Mouse (Mus musculus): ENCODE results near the gene Sirt6. TPM values are rescaled to one million over a fixed set of nuclear protein-coding genes. Genes with fewer than 3 reads are reported as not detected.

Gene Sirt6
- polyA plus RNA-seq, 1 experiment from 2014 or later: 34.1 TPM

DNA sequence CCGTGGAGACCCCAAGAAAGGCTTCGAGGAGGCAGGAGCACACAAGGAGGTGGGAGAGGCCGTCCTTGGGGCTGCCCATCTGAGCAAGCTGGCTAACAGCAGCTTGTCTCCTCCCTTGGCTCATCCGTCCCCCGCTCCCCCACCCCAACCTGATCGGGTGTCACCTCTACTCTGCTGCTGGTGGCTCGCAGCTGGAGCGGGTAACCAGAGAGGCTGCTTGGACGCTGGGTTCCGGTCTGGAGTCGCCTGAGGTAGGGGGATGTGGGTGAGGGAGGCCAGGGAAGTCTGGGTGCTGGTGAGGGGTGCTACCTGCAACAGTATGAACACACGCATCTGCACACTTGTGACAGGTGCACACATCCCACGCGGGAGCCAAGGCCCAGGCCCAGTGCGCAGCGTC, 793 bp upstream of the Sirt6 start, which contains the start of gene Ankrd24:
Ankrd24 (plus strand) TSS at position 151 of the 400 bp plus-strand sequence.
- Histone ChIP-seq H3K4me1 (replicated peaks; ENCODE audit: control insufficient read depth, insufficient read depth, low read length) (peaks cover 12% of the 10 kb centered on the region; the same call in 1 of the 2 replicates), H3K4me2 (ENCODE audit: low read length) (peak within 1 kb of the TSS; percentile 70), H3K36me3 (ENCODE audit: control insufficient read depth, insufficient read depth, low read length) (peaks cover 23% of the 10 kb centered on the region), H3K9ac (ENCODE audit: low read length) (peak within 1 kb of the TSS; percentile 74), H3K9me3 (ENCODE audit: control insufficient read depth, low read length) (no peaks in the 10 kb centered on the region), H3K4me3 (ENCODE audit: low read depth, low read length) (peak within 1 kb of the TSS; percentile 73), H3K27me3 (replicated peaks; ENCODE audit: control insufficient read depth, insufficient read depth, low read length) (no peaks in the 10 kb centered on the region), H3K27ac (ENCODE audit: low read depth) (peak within 1 kb of the TSS; percentile 86)
- no peak for ATAC-seq (replicated peaks; ENCODE audit: low FRiP score, low TSS enrichment, low read depth)
- 79% methylated on average over 16 of the region's 16 CpGs for WGBS
- DNase-seq (ENCODE audit: low spot score): no peak

DNA sequence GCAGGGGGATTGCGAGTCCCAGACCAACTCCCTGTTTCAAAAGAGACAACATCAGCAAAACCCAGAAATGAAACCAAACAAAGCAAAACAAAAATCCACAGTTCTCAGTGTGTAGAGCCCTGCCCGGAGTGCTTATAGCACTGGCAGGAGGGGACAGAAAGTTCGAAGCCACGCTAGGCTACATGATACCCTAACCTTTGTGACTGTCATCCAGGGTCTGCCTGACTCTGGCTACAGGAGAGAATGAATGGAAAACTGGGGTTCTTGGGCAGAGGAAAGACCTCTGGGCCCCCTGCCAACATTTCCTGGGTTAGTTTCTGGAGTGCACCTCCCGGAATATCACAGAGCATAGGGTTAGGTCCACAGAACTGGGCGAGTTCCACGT, 231 bp upstream of the Sirt6 start:
- Histone ChIP-seq H3K9ac (ENCODE audit: low read length) (peak overlapping the region; percentile 74), H3K4me3 (ENCODE audit: low read depth, low read length) (peak overlapping the region; percentile 73), H3K9me3 (ENCODE audit: control insufficient read depth, low read length) (no peaks in the 10 kb centered on the region), H3K36me3 (ENCODE audit: control insufficient read depth, insufficient read depth, low read length) (peaks cover 27% of the 10 kb centered on the region), H3K4me1 (replicated peaks; ENCODE audit: control insufficient read depth, insufficient read depth, low read length) (peaks cover 10% of the 10 kb centered on the region; the same call in 1 of the 2 replicates), H3K4me2 (ENCODE audit: low read length) (peak overlapping the region; percentile 70), H3K27me3 (replicated peaks; ENCODE audit: control insufficient read depth, insufficient read depth, low read length) (no peaks in the 10 kb centered on the region), H3K27ac (ENCODE audit: low read depth) (peak overlapping the region; percentile 86)
- DNase-seq (ENCODE audit: low spot score) (no peak), ATAC-seq (replicated peaks; ENCODE audit: low FRiP score, low TSS enrichment, low read depth) (peak; percentile 7; the same call in 1 of the 2 replicates)
- WGBS: 57% methylated on average over 7 of the region's 7 CpGs

DNA sequence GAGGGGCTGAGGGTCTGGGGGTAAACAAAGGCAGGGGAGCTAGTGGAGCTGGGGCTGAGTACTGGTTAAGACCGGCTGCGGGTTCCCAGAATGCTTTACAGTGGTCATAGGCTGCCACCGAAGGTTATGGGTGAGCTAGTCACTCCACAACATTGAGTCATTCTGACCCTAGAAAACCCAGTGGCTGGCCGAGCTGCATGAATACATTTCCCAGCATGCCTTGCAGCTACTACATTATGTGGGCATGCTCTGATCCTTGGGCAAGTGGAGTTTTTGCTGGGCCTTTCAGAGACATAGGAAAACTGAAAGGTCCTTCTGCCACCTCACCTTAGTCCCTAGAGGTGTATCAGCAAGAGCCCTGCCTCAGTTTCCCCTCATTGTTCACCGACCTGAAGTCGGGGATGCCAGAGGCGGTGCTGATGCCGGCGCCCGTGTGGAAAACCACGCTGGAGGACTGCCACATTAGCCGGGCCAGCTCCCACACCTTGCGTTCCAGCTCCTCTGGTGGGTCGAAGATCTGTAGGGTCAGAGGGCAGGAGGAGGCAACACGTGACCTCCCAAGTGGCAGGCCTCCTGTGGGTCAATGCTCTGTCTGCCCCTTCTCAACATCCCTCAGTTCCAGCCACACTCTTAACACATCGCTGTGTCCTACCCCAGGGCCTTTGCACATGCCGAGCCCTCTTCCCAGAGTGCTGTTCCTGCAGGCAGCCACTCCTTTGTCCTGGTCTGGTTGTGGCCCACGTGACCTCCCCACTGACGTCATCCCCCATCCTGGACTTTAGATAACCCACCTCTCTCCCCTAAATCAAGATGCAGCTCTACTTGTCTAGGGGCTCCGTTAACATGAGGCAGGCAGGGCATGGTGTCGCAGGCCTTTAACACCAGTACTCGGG, 1.2 kb downstream of the Sirt6 start:
- WGBS: 84% methylated on average over 22 of the region's 22 CpGs
- H3K36me3 ChIP-seq (ENCODE audit: control insufficient read depth, insufficient read depth, low read length): peaks cover 40% of the 10 kb centered on the region
- no peaks in the 10 kb centered on the region for H3K27me3 ChIP-seq (replicated peaks; ENCODE audit: control insufficient read depth, insufficient read depth, low read length)
- ATAC-seq (replicated peaks; ENCODE audit: low FRiP score, low TSS enrichment, low read depth) (peak; percentile 13; the same call in 1 of the 2 replicates), DNase-seq (ENCODE audit: low spot score) (peak; percentile 63)
- H3K4me2 ChIP-seq (ENCODE audit: low read length): peak overlapping the region; percentile 70
- H3K9ac ChIP-seq (ENCODE audit: low read length): peak overlapping the region; percentile 74
- peaks cover 10% of the 10 kb centered on the region; the same call in 1 of the 2 replicates for H3K4me1 ChIP-seq (replicated peaks; ENCODE audit: control insufficient read depth, insufficient read depth, low read length)
- H3K27ac ChIP-seq (ENCODE audit: low read depth): peak overlapping the region; percentile 86; the same call in 1 of the 2 replicates
- H3K9me3 ChIP-seq (ENCODE audit: control insufficient read depth, low read length): no peaks in the 10 kb centered on the region
- peak overlapping the region; percentile 73 for H3K4me3 ChIP-seq (ENCODE audit: low read depth, low read length)

DNA sequence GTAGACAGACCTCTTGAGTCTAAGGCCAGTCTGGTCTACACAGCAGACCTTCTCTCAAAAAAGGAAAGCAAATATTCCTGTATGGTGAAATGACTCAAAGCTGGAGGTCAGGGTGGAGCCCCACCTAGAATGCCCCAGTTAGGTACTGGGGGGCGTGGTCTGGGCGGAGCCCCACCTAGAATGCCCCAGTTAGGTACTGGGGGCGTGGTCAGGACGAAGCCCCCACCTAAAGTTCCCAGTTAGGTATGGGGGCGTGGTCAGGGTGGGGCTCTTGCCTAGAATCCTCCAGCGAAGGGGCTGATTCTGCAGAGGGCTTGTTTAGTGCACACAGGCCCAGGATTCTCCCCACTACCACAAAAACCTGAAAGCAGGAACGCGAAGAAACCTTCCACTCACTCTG, 4.2 kb downstream of the Sirt6 start:
- Histone ChIP-seq H3K4me3 (ENCODE audit: low read depth, low read length) (no peak overlapping the region), H3K4me2 (ENCODE audit: low read length) (no peak overlapping the region), H3K27me3 (replicated peaks; ENCODE audit: control insufficient read depth, insufficient read depth, low read length) (no peaks in the 10 kb centered on the region), H3K27ac (ENCODE audit: low read depth) (no peak overlapping the region), H3K9me3 (ENCODE audit: control insufficient read depth, low read length) (no peaks in the 10 kb centered on the region), H3K9ac (ENCODE audit: low read length) (no peak overlapping the region), H3K36me3 (ENCODE audit: control insufficient read depth, insufficient read depth, low read length) (peaks cover 43% of the 10 kb centered on the region), H3K4me1 (replicated peaks; ENCODE audit: control insufficient read depth, insufficient read depth, low read length) (peaks cover 10% of the 10 kb centered on the region; the same call in 1 of the 2 replicates)
- no peak for DNase-seq (ENCODE audit: low spot score)
- WGBS: 48% methylated on average over 8 of the region's 8 CpGs
- ATAC-seq (replicated peaks; ENCODE audit: low FRiP score, low TSS enrichment, low read depth): no peak

DNA sequence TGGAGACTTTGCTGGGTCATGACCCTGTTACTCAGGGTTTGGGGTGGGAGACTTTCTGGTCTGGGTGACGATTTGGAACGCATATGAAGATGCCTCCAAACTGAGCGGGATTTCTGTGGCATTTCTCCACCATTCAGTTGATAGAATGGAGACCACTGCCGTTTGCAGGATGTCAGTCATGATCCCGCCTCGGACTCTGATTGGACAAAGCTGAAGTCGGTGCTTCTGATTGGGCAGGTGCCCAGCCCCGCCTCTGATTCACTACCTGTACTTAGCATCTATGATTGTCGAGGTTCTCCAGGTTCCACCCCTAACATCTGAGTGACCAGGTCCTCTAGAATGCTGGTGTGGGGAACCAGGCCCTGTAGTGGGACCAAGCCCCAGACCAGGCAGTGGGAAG, 6.8 kb downstream of the Sirt6 start:
- Histone ChIP-seq H3K4me3 (ENCODE audit: low read depth, low read length) (no peak overlapping the region), H3K4me2 (ENCODE audit: low read length) (no peak overlapping the region), H3K36me3 (ENCODE audit: control insufficient read depth, insufficient read depth, low read length) (peaks cover 41% of the 10 kb centered on the region), H3K9me3 (ENCODE audit: control insufficient read depth, low read length) (no peaks in the 10 kb centered on the region), H3K27ac (ENCODE audit: low read depth) (no peak overlapping the region), H3K9ac (ENCODE audit: low read length) (no peak overlapping the region), H3K4me1 (replicated peaks; ENCODE audit: control insufficient read depth, insufficient read depth, low read length) (peaks cover under 1% of the 10 kb centered on the region; the same call in 1 of the 2 replicates), H3K27me3 (replicated peaks; ENCODE audit: control insufficient read depth, insufficient read depth, low read length) (no peaks in the 10 kb centered on the region)
- DNase-seq (ENCODE audit: low spot score): no peak
- 55% methylated on average over 9 of the region's 9 CpGs for WGBS
- no peak for ATAC-seq (replicated peaks; ENCODE audit: low FRiP score, low TSS enrichment, low read depth)

DNA sequence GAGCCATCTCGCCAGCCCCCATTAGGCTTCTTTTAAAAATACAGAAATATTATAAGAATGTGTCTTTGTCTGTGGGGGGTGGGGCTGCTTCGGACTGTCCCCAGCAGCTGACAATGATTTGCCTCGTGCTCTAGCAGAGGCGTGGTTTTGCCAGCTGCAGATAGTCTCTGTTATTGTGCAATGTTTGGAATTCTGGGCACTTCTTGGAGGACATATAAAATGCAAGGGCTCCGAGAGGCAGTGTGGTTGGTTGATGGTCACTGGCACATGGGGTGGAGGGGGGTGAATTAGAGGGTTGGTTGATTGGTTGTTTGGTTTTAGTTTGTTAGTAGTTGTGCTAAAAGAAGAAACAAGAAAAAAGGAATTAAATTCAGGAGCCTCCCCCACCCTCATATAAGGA, 7.6 kb downstream of the Sirt6 start:
- WGBS: 75% methylated on average over 5 of the region's 5 CpGs

DNA sequence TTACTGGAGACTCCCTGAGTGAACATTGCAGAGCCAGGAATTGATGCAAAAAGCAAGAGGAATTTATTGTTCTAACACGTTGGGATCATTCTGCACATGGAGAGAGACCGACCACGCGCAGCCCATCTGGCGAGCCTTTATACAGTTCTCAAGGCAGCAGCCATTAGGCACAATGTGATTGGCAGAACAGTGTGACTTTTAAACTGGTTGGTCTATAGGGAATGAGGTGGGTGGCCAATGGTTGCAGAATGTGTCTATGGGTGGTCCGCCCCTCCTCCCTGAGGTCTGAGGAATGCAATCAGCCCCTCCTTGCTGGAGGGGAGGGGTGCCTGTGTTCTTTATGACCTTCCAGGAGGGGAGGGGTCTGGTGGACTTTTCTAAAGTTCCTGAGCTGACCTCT, 12.1 kb downstream of the Sirt6 start:
- DNase-seq (ENCODE audit: low spot score) (no peak), ATAC-seq (replicated peaks; ENCODE audit: low FRiP score, low TSS enrichment, low read depth) (no peak)
- Histone ChIP-seq H3K4me1 (replicated peaks; ENCODE audit: control insufficient read depth, insufficient read depth, low read length) (peaks cover 5% of the 10 kb centered on the region; the same call in 1 of the 2 replicates), H3K9me3 (ENCODE audit: control insufficient read depth, low read length) (no peaks in the 10 kb centered on the region), H3K27me3 (replicated peaks; ENCODE audit: control insufficient read depth, insufficient read depth, low read length) (no peaks in the 10 kb centered on the region), H3K27ac (ENCODE audit: low read depth) (no peak overlapping the region), H3K36me3 (ENCODE audit: control insufficient read depth, insufficient read depth, low read length) (no peaks in the 10 kb centered on the region), H3K4me3 (ENCODE audit: low read depth, low read length) (no peak overlapping the region), H3K4me2 (ENCODE audit: low read length) (no peak overlapping the region), H3K9ac (ENCODE audit: low read length) (no peak overlapping the region)
- WGBS: 35% methylated on average over 6 of the region's 6 CpGs

More for the DNA sequence above, 7.6 kb downstream of the Sirt6 start:
- no peak overlapping the region for H3K27ac ChIP-seq (ENCODE audit: low read depth)
- DNase-seq (ENCODE audit: low spot score) (no peak), ATAC-seq (replicated peaks; ENCODE audit: low FRiP score, low TSS enrichment, low read depth) (no peak)
- no peak overlapping the region for H3K9ac ChIP-seq (ENCODE audit: low read length)
- peaks cover 33% of the 10 kb centered on the region for H3K36me3 ChIP-seq (ENCODE audit: control insufficient read depth, insufficient read depth, low read length)
- no peak overlapping the region for H3K4me3 ChIP-seq (ENCODE audit: low read depth, low read length)
- peaks cover 5% of the 10 kb centered on the region; the same call in 1 of the 2 replicates for H3K4me1 ChIP-seq (replicated peaks; ENCODE audit: control insufficient read depth, insufficient read depth, low read length)
- H3K4me2 ChIP-seq (ENCODE audit: low read length): no peak overlapping the region
- no peaks in the 10 kb centered on the region for H3K27me3 ChIP-seq (replicated peaks; ENCODE audit: control insufficient read depth, insufficient read depth, low read length)
- H3K9me3 ChIP-seq (ENCODE audit: control insufficient read depth, low read length): no peaks in the 10 kb centered on the region

DNA sequence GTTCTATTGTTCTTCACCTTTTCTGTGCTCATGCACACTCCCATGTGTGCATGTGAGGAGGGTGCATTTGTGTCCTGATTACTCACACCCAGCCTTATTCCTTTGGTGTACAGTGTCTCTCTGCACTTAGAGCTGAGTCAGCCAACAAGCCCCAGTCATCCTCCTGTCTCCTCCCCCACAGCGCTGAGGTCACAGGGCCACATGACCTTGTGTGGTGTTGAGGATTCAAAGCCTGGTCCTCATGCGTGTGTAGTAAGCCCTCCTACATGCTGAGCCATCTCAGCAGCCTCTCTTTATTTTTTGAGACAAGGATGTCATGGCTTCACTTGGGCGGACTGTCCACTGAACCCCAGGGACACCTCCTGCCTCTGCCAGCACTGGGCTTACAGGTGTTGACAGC, 14.8 kb downstream of the Sirt6 start:
- ATAC-seq (replicated peaks; ENCODE audit: low FRiP score, low TSS enrichment, low read depth) (no peak), DNase-seq (ENCODE audit: low spot score) (no peak)
- Histone ChIP-seq H3K9ac (ENCODE audit: low read length) (no peak overlapping the region), H3K4me2 (ENCODE audit: low read length) (no peak overlapping the region), H3K27ac (ENCODE audit: low read depth) (no peak overlapping the region), H3K9me3 (ENCODE audit: control insufficient read depth, low read length) (no peaks in the 10 kb centered on the region), H3K4me1 (replicated peaks; ENCODE audit: control insufficient read depth, insufficient read depth, low read length) (peaks cover 5% of the 10 kb centered on the region; the same call in 1 of the 2 replicates), H3K4me3 (ENCODE audit: low read depth, low read length) (no peak overlapping the region), H3K36me3 (ENCODE audit: control insufficient read depth, insufficient read depth, low read length) (no peaks in the 10 kb centered on the region), H3K27me3 (replicated peaks; ENCODE audit: control insufficient read depth, insufficient read depth, low read length) (no peaks in the 10 kb centered on the region)
- 73% methylated on average over 3 of the region's 3 CpGs for WGBS
